Mouse (Mus musculus) T-helper 17 cell (primary cell): ENCODE measurements around the gene Fst.

Experiments used
- in situ Hi-C, 2 experiments: fragments of 300-600 bp; cut with MboI, MseI; formaldehyde crosslinking; loops; 1 replicate in 1 of 2; 2 replicates in 1 of 2; pipeline ENCODE4 v1.15.1; 2025; ENCODE audit warnings: high pct_unique_total_duplicates in 2 of 2

Fst gene

GRCm38 (mm10) chr13:114425230-114425629 lies 33.5 kb downstream of the Fst start:
- in situ Hi-C loops: no loop called here

GRCm38 (mm10) chr13:114420235-114420634 lies 38.5 kb downstream of the Fst start:
- in situ Hi-C loops: no loop called here

GRCm38 (mm10) chr13:114419364-114419763 lies 39.4 kb downstream of the Fst start:
- in situ Hi-C loops: no loop called here

- in situ Hi-C loops: no loop called here
Measured at GRCm38 (mm10) chr13:114412326-114412725, 46.4 kb downstream of the Fst start.

GRCm38 (mm10) chr13:114406866-114407265 lies 51.9 kb downstream of the Fst start:
- in situ Hi-C loops: no loop called here

GRCm38 (mm10) chr13:114406424-114406823 lies 52.3 kb downstream of the Fst start:
- in situ Hi-C loops: no loop called here

- in situ Hi-C loops: no loop called here
Measured at GRCm38 (mm10) chr13:114405100-114405715, 53.5 kb downstream of the Fst start.
